Mouse (Mus musculus): ENCODE measurements around the gene Nmnat2.

GRCm38 (mm10) chr1:152936365-152936764, 18.4 kb upstream of the Nmnat2 start:
- no peak for TF ChIP-seq POLR2A (IDR thresholded peaks at IDR 0.05; ENCODE audit: extremely low read depth, insufficient read depth, low read length)
- no peak for TF ChIP-seq CTCF (IDR thresholded peaks at IDR 0.05; ENCODE audit: low read depth, low read length)

Measured in liver, adult 2 months (tissue).